Mouse (Mus musculus) forebrain, embryonic 14.5 days (tissue): ENCODE measurements at regions not wholly inside any gene's neighbourhood (a gene's known extent, or its start where the extent isn't known, plus 50 kb on each side); places are given as distances from the start of the nearest gene placed in this dataset.
"Not testable (repeated sequence)": the region's sequence is repeated elsewhere in the genome, so short reads cannot be mapped to it uniquely, and the experiment has no call there.

ENCODE experiments used
- ATAC-seq: fragments of 200-750 bp; cut with Nextera tagmentation; 2 replicates; pipeline ENCODE4 v1.8.0; 2017; ENCODE audit warnings: mild to moderate bottlenecking, moderate library complexity
- DNase-seq: peaks from one replicate; pipeline ENCODE4 v3.0.0-alpha.2; 2015; ENCODE audit warnings: low spot score
- H3K27ac ChIP-seq: fragments of 300-500 bp; sonication (generic); 2 replicates; pipeline ENCODE4 v1.5.1; 2014; ENCODE audit warnings: low read depth, mild to moderate bottlenecking, control low read depth, low read length, moderate library complexity
- H3K27me3 ChIP-seq: fragments of 300-500 bp; sonication (generic); replicated peaks from 2 replicates; pipeline ENCODE4 v1.6.1; 2014; ENCODE audit warnings: low read length, control low read depth, mixed read lengths; ENCODE audit not compliant: control insufficient read depth, insufficient read depth
- H3K36me3 ChIP-seq: fragments of 300-500 bp; sonication (generic); 2 replicates; pipeline ENCODE4 v1.6.1; 2014; ENCODE audit warnings: low read length, control low read depth; ENCODE audit not compliant: control insufficient read depth, insufficient read depth
- H3K4me1 ChIP-seq: fragments of 300-500 bp; sonication (generic); 2 replicates; pipeline ENCODE4 v1.6.1; 2014; ENCODE audit warnings: antibody characterized with exemption, low read length, control low read depth; ENCODE audit not compliant: control insufficient read depth, insufficient read depth
- H3K4me2 ChIP-seq: fragments of 300-500 bp; sonication (generic); 2 replicates; pipeline ENCODE4 v1.6.1; 2014; ENCODE audit warnings: mild to moderate bottlenecking, control low read depth, low read length
- H3K4me3 ChIP-seq: fragments of 300-500 bp; sonication (generic); 2 replicates; pipeline ENCODE4 v1.5.1; 2014; ENCODE audit warnings: low read depth, low read length, control low read depth
- H3K9ac ChIP-seq: fragments of 300-500 bp; sonication (generic); 2 replicates; pipeline ENCODE4 v1.6.1; 2014; ENCODE audit warnings: mild to moderate bottlenecking, low read length, control low read depth, moderate library complexity
- H3K9me3 ChIP-seq: fragments of 300-500 bp; sonication (generic); replicated peaks from 2 replicates; pipeline ENCODE4 v1.6.1; 2016; ENCODE audit warnings: low read length, control low read depth, mixed read lengths; ENCODE audit not compliant: control insufficient read depth
- WGBS: fragments of 180-500 bp; shearing (Covaris S2); extraction: QIAGEN DNeasy Blood & Tissue Kit; methylation state at CpG from one replicate; pipeline ENCODE4 v1.1.7; 2014; 5-methylcytosine and 5-hydroxymethylcytosine counted together

- DNase-seq (no peak), ATAC-seq (no peak)
- no peaks in the 10 kb centered on the region for H3K9me3 ChIP-seq
- no peak overlapping the region for H3K4me2 ChIP-seq
- no peak overlapping the region for H3K9ac ChIP-seq
- H3K4me3 ChIP-seq: no peak overlapping the region
- H3K36me3 ChIP-seq: no peaks in the 10 kb centered on the region
- H3K27me3 ChIP-seq: no peaks in the 10 kb centered on the region
- no peak overlapping the region for H3K27ac ChIP-seq
- no peaks in the 10 kb centered on the region for H3K4me1 ChIP-seq
- WGBS: 40% methylated on average over 2 of the region's 2 CpGs
These were observed 708.9 kb upstream of the Cypt1 start for GRCm38 (mm10) chrX:15813771-15814170.

GRCm38 (mm10) chrX:15846119-15846877 lies 676.4 kb upstream of the Cypt1 start:
- H3K27ac ChIP-seq, H3K4me3 ChIP-seq: not testable (repeated sequence)
- WGBS: 17% methylated on average over 3 of the region's 3 CpGs

More at GRCm38 (mm10) chrX:15846119-15846877, 676.4 kb upstream of the Cypt1 start:
- H3K9me3 ChIP-seq, H3K36me3 ChIP-seq, H3K4me2 ChIP-seq, H3K9ac ChIP-seq, H3K27me3 ChIP-seq, H3K4me1 ChIP-seq: not testable (repeated sequence)
- DNase-seq (peak; percentile 17), ATAC-seq (peak; percentile 61; the same call in 1 of the 2 replicates)
